Mouse (Mus musculus): ENCODE measurements around the gene Plch1.

The Plch1 gene

DNA sequence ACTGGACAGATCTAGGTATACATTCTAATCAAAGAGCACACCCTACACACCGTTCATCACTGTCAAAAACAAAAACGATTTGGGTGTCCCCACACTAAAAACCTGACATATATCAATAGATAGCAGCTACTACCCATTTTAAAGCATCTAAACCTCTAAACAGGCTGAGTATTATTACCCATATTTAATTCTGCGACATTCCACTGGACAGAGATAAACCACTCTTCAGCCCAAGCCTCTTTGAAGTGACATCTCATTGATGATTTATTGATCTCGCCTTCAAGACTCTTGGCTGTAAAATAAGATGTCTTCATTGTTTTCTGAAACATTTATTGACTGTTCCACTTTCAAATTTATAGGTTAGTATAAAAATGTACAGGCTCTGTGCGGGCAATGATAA, 46.4 kb downstream of the Plch1 start:
- no peak for DNase-seq (ENCODE audit: low spot score)

DNA sequence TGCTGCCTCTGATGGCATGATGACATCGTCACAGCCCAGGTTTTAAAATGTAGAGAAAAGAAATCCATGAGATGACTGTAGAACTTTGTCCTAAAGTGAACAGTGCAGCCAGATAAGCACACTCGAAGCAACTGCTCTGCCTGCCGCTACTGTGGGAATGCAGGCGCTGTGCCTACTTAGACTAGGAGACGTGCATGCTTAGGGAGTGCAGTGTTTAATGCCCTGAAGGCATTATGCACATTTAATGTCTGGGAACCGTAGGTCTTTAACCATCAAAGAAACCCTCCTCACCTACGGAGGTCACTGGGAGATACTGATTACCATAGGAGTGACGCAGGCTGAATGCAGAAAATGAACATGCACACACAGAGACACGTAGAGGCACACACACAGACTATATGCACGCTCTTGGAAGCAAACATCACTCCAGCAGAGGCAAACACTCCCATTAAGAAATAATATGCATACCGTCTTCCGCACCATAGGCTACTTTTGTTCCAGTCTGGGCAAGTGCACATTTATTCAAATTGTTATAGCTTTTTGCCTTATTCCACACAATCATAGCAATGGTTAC, 48.1 kb downstream of the Plch1 start:
- DNase-seq (ENCODE audit: low spot score): no peak

DNA sequence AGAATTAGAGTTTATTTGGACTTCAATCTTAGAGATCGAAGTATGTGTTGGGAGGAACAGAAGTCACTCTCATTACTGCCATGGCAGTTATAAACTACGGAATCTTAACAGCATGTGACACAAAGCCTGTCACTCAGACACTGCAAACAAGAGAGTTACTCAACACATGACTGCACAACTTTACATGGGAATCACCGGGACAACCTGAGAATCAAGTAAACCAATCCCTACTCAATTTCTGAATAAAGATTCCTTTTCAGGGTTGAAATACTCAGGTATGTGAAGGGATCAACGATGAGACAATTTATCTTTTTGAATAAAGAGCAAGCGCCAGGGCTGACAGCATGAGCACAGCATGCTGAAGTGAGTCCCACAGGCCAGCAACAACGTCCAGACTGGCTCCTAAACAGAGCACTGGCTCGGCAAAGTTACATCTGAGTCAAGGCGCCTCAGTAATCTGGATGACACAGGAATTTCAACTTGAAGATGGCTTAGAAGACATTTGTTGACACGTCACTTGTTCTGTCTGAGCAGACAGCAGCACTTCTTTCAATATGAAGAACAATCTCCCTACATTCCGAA, 49.4 kb downstream of the Plch1 start:
- DNase-seq (ENCODE audit: low spot score): no peak

DNA sequence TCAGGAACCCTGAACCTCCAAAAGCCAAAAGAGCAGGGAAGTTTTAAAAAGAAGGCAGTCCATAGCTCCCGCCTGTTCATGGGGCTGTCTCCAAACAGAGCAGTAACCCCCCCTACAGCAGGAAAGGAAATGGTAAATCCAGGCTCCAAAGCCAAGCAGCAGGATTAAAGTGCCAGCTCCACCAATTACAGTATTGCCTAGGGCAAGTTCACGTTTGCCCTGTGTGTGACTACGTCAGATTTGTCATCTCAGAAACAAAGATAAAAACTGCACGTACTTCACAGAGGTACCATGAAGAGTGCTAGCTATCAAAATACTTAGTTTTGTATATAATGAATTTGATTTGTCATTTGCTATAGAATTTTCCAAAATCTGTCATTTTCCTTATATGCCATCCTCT, 55.1 kb downstream of the Plch1 start:
- DNase-seq (ENCODE audit: low spot score): no peak

DNA sequence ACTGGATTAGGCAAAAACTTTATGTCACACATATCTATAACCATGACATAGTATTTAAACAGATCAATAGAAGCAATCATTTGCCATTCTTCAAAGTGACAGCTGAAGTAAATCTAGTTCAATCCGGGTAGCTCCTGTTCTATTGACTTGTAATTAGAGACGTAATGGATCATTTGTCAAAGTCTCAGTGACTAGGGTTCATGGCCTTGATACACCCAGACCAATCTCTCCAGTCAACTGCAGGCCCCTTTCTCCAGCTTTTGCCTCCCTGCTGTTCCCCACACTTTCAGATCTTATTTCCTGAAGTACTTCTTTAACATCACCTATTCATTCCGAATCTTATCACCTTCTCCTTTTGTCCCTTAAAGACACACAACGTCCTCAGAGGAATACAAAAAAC, 56.8 kb downstream of the Plch1 start:
- DNase-seq (ENCODE audit: low spot score): no peak

DNA sequence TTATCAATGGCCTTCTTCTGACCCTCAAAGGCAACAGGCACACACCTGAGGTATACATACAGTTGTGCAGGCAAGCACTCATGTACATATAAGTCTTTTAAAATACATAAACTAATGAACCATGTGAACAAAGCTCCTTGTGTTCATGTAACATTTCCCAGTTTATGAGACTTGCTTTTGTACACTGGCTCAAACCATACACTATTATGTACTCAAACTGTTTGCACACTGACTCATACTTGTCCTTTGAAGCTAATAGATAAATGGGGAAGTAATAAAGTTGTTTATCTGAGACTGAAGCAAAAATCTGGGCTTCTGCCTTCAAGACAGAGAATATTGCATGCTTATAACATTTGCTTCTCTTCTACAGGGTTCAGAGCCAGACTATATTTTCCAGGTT, 61.5 kb downstream of the Plch1 start:
- DNase-seq (ENCODE audit: low spot score): no peak

DNA sequence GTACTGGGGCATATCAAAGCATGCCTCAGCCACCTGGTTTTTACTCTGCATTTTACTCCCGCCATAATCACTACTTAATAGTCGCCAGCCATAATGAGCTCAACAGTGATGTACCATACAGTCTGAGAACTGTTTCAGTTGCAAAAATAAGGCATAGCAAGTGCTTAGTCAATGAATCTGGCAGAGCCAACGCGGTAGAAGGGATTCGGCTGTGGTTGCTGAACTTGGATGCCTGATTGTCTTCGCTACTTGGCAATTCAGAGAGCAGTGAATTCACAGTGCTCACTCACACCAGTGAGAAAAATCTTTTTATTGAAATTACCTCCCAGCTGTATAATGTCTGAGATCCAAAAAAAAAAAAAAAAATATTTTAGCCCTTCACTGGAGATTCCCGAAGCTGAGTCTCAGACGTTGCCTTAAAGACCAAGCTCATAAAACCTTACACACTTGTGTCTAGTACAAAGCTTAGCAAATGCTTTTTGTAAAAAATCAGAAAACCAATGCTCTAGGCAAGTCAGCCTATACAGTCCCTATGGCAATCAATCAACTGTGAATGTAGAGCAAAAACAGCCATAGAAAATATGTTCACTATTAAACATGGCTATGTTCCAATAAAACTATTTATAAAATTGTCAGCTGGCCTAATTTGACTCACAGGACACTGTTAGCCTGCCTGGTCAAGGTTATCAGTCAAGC, 62.2 kb downstream of the Plch1 start:
- no peak for DNase-seq (ENCODE audit: low spot score)

DNA sequence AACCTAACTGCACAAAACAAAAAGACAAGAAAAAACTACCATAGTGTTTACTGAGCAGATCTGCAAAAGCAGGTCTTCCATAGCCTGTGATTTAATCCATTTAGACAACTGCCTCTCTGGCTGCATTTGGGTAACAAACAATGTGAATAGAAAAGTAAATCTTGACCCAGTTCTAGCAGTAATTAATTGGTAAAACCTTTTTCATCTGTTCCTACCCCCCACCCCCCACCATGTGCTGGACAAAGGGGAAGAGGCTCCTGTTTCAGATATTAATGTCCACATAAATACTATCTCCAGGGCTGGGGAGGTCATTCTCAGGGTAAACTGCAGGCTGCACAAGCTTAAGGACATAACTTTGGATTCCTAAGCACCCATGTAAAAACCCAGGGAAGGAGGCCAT, 63.5 kb downstream of the Plch1 start:
- DNase-seq (ENCODE audit: low spot score): no peak

DNA sequence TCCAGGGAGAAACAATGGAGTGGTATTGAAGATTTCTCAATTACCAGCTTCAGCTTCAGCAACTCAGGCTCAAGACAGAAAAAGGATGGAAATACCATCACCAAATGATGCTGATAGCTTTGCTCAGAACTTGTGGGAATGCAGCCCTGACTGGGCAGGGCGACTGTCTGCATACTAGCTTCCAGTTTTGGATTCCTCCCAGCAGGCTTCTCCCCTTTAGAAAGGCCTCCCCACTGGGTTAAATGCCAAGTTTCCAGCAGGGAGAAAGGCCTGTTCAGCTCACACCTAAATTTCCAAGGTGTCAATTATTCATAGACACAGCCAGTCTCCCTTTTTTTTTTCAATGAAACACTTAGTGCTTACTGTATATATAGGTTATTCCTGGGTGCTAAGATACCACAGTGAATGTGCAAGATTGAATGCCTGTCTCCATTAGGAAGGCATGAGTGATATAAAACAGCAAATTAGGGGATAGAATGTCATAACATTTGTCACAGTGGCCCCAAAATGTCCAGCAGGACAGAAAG, 75.3 kb downstream of the Plch1 start:
- DNase-seq (ENCODE audit: low spot score): no peak

DNA sequence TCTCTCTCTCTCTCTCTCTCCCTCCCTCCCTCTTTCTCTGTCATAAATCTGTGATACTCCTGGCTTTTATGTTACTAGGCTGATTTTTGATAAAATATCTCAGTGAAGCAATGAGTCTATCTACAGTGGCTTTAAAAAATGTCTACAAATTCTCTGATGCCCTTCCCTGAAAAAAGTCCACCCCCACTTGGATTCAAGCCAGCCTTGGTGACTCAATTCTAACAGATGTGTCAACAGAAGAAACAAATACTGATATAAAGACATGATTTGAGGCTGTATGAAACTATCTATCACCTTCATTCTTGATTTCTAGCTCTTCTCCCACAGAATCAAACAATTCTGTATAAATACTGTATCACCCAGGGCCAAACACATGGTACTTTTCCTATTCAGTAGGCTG, 76.6 kb downstream of the Plch1 start:
- DNase-seq (ENCODE audit: low spot score): no peak

DNA sequence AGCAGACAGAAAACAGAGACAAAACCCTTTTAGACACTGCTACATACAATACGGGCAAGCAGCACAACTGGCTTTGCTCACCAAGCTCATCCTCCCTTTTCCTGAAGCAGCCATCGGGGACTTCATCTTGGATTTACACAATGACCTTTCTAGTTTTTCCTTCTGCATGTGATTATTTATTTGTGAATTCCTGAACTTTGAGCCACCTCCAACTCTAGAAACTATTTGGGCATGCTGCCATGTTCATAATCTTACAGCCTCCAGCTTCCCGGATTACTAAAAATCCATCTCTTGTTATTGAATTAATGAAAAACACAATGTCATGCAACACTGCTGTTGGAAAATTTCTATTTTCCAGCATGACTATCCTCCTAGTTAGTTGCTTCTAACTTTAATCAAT, 84.1 kb downstream of the Plch1 start:
- DNase-seq (ENCODE audit: low spot score): no peak

DNA sequence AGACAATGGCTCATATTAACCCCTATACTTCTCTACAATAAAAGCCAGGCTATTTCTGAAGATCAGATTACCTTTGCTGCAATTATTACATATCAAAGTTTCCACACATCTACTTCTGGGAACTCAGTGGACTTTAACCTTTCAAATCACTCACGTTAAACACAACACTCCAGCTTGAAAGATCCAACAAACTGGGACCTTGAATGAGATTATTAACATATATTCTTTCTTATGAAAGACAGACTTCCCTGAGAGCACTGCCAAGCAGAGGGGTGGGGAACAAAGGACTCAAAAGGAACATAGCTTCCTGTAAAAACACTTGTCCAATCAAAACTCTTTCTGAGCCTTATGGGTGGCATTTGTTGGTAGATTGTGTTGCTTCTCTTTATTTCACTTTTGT, 85.1 kb downstream of the Plch1 start:
- no peak for DNase-seq (ENCODE audit: low spot score)

DNA sequence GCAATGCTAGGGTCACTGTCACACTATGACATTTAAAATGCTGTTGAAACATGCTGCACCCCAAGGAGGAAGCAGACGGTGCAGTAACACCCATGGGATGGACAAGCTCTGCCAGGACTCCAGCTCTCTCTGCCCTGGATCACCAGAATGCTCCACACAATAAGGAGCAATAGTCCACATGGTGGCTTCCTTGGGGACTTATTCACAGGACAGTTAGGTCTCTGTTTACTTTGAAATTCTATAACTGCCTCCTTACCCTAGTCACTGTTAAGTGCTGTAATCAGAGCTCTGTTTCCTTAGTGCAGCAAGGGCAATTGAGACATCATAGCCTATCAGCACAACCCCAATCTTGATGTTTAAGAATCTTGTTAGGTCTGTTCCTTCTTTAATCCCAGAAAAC, 92.4 kb downstream of the Plch1 start:
- DNase-seq (ENCODE audit: low spot score): no peak

DNA sequence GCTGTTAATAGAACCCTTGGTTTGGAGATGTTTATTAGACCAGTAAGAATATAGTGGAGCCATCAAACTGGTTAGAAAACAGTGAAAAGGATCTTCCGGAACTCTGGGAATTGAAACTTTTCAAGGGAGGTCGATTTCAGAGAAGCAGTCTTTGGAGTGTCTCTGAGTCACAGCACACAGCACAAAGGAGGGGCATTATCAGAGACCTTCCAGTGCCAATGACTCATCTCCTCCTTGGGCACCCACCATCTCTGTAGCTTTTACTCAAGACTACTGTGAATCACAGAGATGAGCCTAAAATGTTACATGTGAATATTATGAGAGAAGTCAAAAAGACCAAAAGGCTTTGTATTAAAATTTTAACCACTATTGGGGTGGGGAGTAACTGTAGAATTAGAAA, 93.8 kb downstream of the Plch1 start:
- no peak for DNase-seq (ENCODE audit: low spot score)

DNA sequence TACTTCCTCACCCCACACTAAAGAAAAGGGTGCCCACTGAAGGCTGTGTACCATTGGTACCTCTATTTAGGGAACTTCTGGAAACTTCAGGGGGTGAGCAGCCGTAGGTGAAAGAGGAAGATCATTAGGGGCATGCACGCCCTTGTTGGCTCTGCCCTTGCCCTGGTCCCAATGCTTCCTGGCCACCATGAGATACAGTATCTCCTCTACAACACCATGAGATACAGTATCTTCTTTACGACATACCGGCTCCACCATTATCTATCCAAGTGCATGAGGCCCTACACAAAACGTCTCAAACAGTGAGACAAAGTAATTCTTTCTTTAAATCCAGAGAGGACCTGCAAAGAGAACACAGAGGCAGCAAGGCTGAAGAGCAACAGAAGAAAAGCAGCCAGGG, 98.6 kb downstream of the Plch1 start:
- no peak for DNase-seq (ENCODE audit: low spot score)

DNA sequence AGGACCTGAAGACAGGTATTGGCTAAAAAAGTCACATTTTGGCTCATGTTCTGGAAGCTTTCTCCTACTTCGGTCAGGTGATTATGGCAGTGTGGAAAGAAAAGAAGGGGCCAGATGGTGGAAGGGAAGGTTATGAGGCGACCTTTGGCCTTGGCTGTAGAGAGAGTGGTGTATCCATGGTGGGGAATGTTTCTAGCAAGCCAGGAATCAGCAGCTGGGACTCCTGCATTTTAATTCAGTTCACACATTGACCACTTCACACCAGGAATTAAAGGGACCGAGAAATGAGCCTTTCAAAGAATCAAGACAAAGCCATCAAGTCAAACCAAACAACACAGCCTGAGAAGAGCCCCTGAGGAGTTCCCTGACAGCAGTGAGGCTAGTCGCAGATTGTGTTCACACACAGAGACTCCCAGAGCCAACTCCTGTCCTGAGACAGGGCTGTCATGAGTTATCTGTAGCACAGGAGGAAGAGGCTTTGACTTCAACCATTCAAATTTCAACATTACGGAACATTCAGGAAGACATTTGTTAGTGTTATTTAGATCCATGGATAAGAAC, 112.4 kb downstream of the Plch1 start:
- no peak for DNase-seq (ENCODE audit: low spot score)

DNA sequence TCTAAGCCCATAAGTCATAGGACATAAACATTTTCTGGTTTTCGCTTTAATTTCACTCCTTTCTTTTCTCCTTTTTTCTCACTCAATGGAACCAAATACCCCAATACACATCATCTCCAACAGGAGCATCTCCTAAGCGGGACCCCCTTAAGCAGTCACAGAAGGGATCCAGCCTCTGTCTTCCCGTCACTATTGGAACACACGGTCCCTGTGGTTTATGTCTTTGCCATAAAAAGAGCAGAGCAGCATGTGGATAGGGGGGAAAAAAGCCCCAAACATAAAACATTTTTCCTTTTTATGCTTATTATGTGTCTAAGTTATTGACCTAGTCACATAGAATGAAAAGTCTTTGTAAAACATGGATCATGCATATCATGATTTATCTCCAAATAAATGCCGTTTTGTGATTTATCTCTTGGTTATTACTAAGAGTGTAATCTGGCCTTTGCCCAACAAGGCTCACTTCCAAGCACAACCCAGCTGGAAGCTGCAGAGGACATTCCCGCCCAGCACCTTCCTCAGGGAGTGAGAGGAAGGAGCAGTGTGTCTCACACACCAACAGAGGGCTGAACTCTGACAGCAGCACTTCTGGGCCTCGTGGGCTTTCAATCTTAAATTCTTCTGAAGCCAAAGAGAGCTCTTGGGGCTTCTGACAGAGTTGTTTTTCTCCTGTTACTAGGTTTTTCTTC, 126.5 kb downstream of the Plch1 start:
- DNase-seq (ENCODE audit: low spot score): no peak

DNA sequence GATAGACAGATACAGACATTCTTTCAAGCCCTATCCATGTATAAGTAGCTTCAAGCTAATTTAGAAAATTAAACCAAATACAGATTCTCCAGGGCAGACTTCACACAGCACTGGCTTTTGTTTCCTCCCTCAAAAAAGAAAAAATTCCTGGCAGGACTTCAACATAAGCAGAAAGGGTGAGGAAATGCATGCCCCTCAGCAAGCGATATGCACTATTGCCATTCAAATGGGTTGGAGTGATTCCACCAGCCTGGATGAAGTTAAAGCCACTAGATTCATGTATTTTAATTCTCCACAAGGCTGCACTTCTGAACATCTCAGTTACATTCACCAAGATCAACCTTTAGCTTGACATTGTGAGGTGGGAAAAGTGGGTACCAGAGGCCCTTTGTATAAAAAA, 138.5 kb downstream of the Plch1 start:
- DNase-seq (ENCODE audit: low spot score): no peak

DNA sequence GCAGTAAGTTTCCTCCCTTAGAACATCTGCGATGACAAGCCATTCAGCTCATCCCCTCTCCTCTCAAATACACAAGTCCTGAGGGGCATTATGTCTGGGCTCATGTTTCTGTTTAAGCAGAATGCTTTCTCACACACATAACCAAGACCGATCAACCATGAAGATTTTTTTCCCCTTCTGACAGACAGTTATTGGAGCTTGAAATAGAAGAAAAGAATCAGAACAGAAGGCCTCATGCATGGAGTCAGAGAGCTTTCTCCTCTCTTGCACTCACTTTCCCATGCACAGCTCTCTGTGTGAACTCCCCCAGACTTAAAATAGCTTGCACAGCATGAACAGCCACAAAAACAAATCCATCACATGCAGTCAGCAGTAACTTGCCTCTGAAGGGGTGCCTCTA, 159.2 kb downstream of the Plch1 start:
- DNase-seq (ENCODE audit: low spot score): no peak

DNA sequence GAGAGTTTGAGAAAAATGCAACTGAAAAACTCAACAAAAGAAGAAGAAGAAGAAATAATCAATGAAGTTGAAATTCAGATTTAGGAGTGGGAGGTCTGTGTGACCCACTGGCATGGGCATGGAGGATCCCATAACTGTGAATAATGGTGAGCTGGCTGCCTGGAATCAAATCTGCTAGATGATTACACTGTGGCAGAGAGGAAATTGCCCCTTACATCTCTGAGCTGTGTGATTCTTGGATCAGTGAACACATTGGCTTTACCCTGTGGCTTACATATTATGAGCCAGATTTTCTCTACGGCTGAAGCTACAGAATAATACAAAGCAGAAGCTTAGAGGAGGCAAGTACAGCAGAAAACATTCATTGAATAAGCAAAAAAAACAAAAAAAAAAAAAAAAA, 170.9 kb downstream of the Plch1 start:
- no peak for DNase-seq (ENCODE audit: low spot score)

DNA sequence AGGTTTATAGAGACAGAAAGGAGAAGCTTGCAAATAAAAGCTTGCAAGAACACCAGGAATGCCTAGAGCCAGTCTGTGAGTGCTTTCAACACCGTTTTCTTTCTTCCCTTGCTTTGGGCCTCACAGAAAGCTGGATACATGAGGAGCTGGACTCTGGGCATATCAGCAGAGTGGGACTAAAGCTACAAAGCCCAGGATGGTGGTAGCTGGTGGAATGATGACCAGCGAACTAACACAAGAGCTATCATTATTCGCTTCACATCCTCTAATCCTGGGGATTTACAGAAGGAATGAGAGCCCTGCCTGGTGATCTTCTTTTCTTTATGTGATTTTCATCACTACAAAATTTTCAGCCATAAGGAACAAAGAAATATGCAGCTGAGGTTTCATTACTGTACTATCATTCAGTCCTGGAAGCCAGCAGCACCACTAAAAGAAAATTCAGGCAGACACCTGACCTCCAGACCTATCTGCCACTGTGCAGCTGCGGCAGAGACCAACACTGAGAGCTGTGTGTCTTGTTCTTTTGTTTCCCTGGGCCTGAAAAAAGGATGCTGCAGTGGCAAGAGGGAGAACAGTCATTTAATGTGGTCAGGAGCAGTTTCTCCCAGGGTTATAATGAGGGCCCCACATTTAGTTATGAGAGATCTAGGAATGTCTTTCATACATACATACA, 172.5 kb downstream of the Plch1 start:
- no peak for DNase-seq (ENCODE audit: low spot score)

DNA sequence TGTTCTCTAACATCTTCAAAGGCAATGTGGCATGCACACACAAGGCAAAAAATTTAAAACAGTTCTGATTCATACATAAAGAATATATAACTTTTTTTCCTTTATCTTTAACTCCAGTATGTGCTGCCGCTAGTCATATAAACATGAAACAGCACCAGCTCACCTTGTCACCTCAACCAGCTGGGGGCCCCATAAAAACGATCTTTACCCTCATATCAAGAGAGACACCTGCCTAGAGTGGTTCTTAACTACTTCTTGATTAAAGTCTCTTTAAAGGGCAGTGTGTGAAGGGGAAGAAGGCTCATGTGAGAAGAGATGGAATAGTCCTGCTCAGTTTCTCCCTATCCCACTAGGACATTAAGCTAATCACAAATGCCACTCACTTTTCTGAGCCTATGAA, 205.6 kb downstream of the Plch1 start:
- DNase-seq (ENCODE audit: low spot score): no peak
